Comparison of ENCODE assay signal across 26 mouse cellular contexts in the genomic region with DNA sequence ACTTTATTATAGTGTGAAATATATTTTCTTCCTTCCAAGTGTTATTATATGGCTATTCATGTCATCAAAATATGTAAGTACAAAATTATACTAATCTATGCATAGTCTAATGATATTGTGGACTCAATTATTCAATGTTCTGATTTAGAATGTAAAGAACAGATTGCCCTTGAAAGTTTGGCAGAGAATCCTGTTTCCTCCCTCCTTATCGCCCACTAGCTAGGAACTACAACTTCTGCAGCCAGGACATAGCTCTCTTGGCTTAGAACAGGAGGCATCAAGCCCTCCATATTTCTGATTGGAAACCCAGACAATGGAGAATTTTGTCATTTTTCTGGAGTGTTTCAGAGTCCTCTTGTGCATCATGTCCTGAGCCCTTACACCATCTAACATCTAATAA. TPM values are rescaled to one million over a fixed set of nuclear protein-coding genes. Genes with fewer than 3 reads are reported as not detected.
DNase-seq lines count a peak whose midpoint lies in the region; ATAC-seq and TF ChIP-seq lines count a peak whose summit lies in the region.
"Had no signal": no experiment of that assay in that cellular context is flagged by ENCODE, and none has a peak within 500 bp of the region (broad histone marks: within the 10 kb centered on the region; RNA-seq: fewer than 3 reads in every experiment).

No protein-coding gene starts in this region.

- peak; percentile 39 for DNase-seq in forebrain, embryonic 14.5 days (ENCODE audit: low spot score)
- no peak for DNase-seq in forebrain, embryonic 10.5 days (ENCODE audit: extremely low spot score, low spot score)
- no peak for DNase-seq in left cerebral cortex, adult 2 months (ENCODE audit: extremely low spot score in 1 of 2, low spot score in 2 of 2)
- DNase-seq in left cerebral cortex, postnatal 4 days: no peak
- DNase-seq in kidney, adult 9 months: no peak
- DNase-seq: adrenal gland, adult 8-10 months; adrenal gland, postnatal 14 days; adrenal gland, postnatal 36 days; B cell, adult 2 months; cerebellum, adult 11-12 months; cerebellum, adult 2 months; cerebellum, adult 9-10 months; embryo, embryonic 11 days had no signal

- H3K4me2 ChIP-seq in forebrain, embryonic 14.5 days (ENCODE audit: low read length): no peak overlapping the region
- H3K4me2 ChIP-seq in forebrain, embryonic 12.5 days: no peak overlapping the region
- 0 out of 2 replicates have a peak overlapping the region, but pooled peaks have one; percentile 6 for H3K4me2 ChIP-seq in forebrain, embryonic 16.5 days (ENCODE audit: low read length)
- H3K4me2 ChIP-seq: embryonic facial prominence, embryonic 13.5 days; embryonic facial prominence, embryonic 15.5 days had no signal

- intact Hi-C loops in left cerebral cortex, adult 2 months (cut with DNase I): no loop called here
- intact Hi-C loops in left cerebral cortex, postnatal 4 days (cut with DNase I): no loop called here

- H3K9me3 ChIP-seq in forebrain, embryonic 14.5 days (replicated peaks; ENCODE audit: control insufficient read depth, low read length): no peaks in the 10 kb centered on the region
- H3K9me3 ChIP-seq in forebrain, embryonic 12.5 days: no peaks in the 10 kb centered on the region
- H3K9me3 ChIP-seq in forebrain, embryonic 16.5 days (ENCODE audit: control insufficient read depth, low read length): no peaks in the 10 kb centered on the region
- no peaks in the 10 kb centered on the region for H3K9me3 ChIP-seq in forebrain, embryonic 10.5 days
- H3K9me3 ChIP-seq: embryonic facial prominence, embryonic 13.5 days; embryonic facial prominence, embryonic 15.5 days; G1E had no signal

- H3K4me1 ChIP-seq in forebrain, embryonic 14.5 days (ENCODE audit: control insufficient read depth, insufficient read depth, low read length): peaks cover 16% of the 10 kb centered on the region
- peaks cover 21% of the 10 kb centered on the region for H3K4me1 ChIP-seq in forebrain, embryonic 12.5 days
- H3K4me1 ChIP-seq in forebrain, embryonic 16.5 days (replicated peaks; ENCODE audit: control insufficient read depth, insufficient read depth, low read length): peaks cover 34% of the 10 kb centered on the region
- peaks cover 20% of the 10 kb centered on the region for H3K4me1 ChIP-seq in forebrain, embryonic 10.5 days
- H3K4me1 ChIP-seq: embryonic facial prominence, embryonic 13.5 days; embryonic facial prominence, embryonic 15.5 days had no signal

- no peak for ATAC-seq in forebrain, embryonic 14.5 days
- no peak for ATAC-seq in forebrain, embryonic 12.5 days (ENCODE audit: low FRiP score)
- no peak for ATAC-seq in forebrain, embryonic 16.5 days
- ATAC-seq: activated CD4-positive, CD25-positive, alpha-beta regulatory T cell, adult 4 months; CD4-positive, CD25-positive, alpha-beta regulatory T cell, adult 4 months; Patski had no signal

- peaks cover 27% of the 10 kb centered on the region for H3K36me3 ChIP-seq in forebrain, embryonic 14.5 days (ENCODE audit: control insufficient read depth, insufficient read depth, low read length)
- peaks cover 19% of the 10 kb centered on the region for H3K36me3 ChIP-seq in forebrain, embryonic 12.5 days (replicated peaks)
- peaks cover 11% of the 10 kb centered on the region for H3K36me3 ChIP-seq in forebrain, embryonic 16.5 days (ENCODE audit: control insufficient read depth, insufficient read depth)
- peaks cover 13% of the 10 kb centered on the region; the same call in 1 of the 2 replicates for H3K36me3 ChIP-seq in forebrain, embryonic 10.5 days (replicated peaks)
- H3K36me3 ChIP-seq: embryonic facial prominence, embryonic 15.5 days had no signal

- WGBS in forebrain, embryonic 14.5 days: 65% methylated on average over 1 of the region's 1 CpGs
- 87% methylated on average over 1 of the region's 1 CpGs for WGBS in forebrain, embryonic 12.5 days
- 36% methylated on average over 1 of the region's 1 CpGs for WGBS in forebrain, embryonic 16.5 days
- WGBS in forebrain, embryonic 10.5 days: 89% methylated on average over 1 of the region's 1 CpGs

- H3K4me3 ChIP-seq in forebrain, embryonic 14.5 days (ENCODE audit: low read depth, low read length): no peak overlapping the region
- H3K4me3 ChIP-seq in forebrain, embryonic 12.5 days (replicated peaks): no peak overlapping the region
- H3K4me3 ChIP-seq in forebrain, embryonic 16.5 days (replicated peaks; ENCODE audit: low read length): no peak overlapping the region
- no peak overlapping the region for H3K4me3 ChIP-seq in forebrain, embryonic 10.5 days
- H3K4me3 ChIP-seq in left cerebral cortex, adult 2 months: peak overlapping the region; percentile 71
- H3K4me3 ChIP-seq: embryonic facial prominence, embryonic 13.5 days; embryonic facial prominence, embryonic 15.5 days; erythroblast, embryonic 14.5 days had no signal

- no peak for TF ChIP-seq CTCF in left cerebral cortex, adult 2 months (IDR thresholded peaks at IDR 0.05)

- H3K27ac ChIP-seq in forebrain, embryonic 14.5 days (ENCODE audit: low read depth, low read length): no peak overlapping the region
- H3K27ac ChIP-seq in forebrain, embryonic 12.5 days: no peak overlapping the region
- peak overlapping the region; percentile 43 for H3K27ac ChIP-seq in forebrain, embryonic 16.5 days (ENCODE audit: low read length)
- no peak overlapping the region for H3K27ac ChIP-seq in forebrain, embryonic 10.5 days
- H3K27ac ChIP-seq in left cerebral cortex, adult 2 months: peak overlapping the region; percentile 97; the same call in 1 of the 2 replicates
- H3K27ac ChIP-seq: embryonic facial prominence, embryonic 13.5 days; embryonic facial prominence, embryonic 15.5 days had no signal

- H3K9ac ChIP-seq in forebrain, embryonic 14.5 days (ENCODE audit: low read length): no peak overlapping the region
- no peak overlapping the region for H3K9ac ChIP-seq in forebrain, embryonic 12.5 days
- no peak overlapping the region for H3K9ac ChIP-seq in forebrain, embryonic 16.5 days (replicated peaks; ENCODE audit: low read depth, low read length)
- H3K9ac ChIP-seq: embryonic facial prominence, embryonic 13.5 days; embryonic facial prominence, embryonic 15.5 days had no signal

- H3K27me3 ChIP-seq in forebrain, embryonic 14.5 days (replicated peaks; ENCODE audit: control insufficient read depth, insufficient read depth, low read length): no peaks in the 10 kb centered on the region
- H3K27me3 ChIP-seq in forebrain, embryonic 12.5 days: no peaks in the 10 kb centered on the region
- H3K27me3 ChIP-seq in forebrain, embryonic 16.5 days (replicated peaks; ENCODE audit: control insufficient read depth, insufficient read depth, low read length): no peaks in the 10 kb centered on the region
- no peaks in the 10 kb centered on the region for H3K27me3 ChIP-seq in forebrain, embryonic 10.5 days (ENCODE audit: poor library complexity, severe bottlenecking)
- H3K27me3 ChIP-seq: CH12.LX; embryonic facial prominence, embryonic 13.5 days; embryonic facial prominence, embryonic 15.5 days; Patski had no signal

RNA-seq across cellular contexts. Expression of gene Gm42669, which starts 6.7 kb away (rescaled TPM):
- 0.20 and 0.46 TPM in 2 replicates for polyA plus RNA-seq in forebrain, embryonic 14.5 days (2014; fragmentation: Nextera tagmentation; extraction: Ambion mirVana)
- polyA plus RNA-seq in forebrain, embryonic 12.5 days (2016; fragmentation: Nextera tagmentation; extraction: Ambion mirVana): 0.32 and 0.49 TPM in 2 replicates
- 0.32 and 0.68 TPM in 2 replicates for polyA plus RNA-seq in forebrain, embryonic 16.5 days (2015; fragmentation: Nextera tagmentation; extraction: Ambion mirVana)
- polyA plus RNA-seq in forebrain, embryonic 10.5 days (2016; fragmentation: Nextera tagmentation; extraction: Ambion mirVana): 0.31 and 0.41 TPM in 2 replicates
- total RNA-seq in left cerebral cortex, adult 2 months (2021): under 1 TPM; 0.18 to 0.42 TPM
- total RNA-seq in left cerebral cortex, postnatal 4 days (2021): under 1 TPM; 0.32 to 0.48 TPM
- total RNA-seq: adrenal gland, adult 18-20 months; adrenal gland, postnatal 14 days; adrenal gland, postnatal 36 days had no signal

RNA-seq across cellular contexts. Expression of gene 1700028K03Rik, which starts 33.8 kb away (rescaled TPM):
- polyA plus RNA-seq in forebrain, embryonic 14.5 days (2014; fragmentation: Nextera tagmentation; extraction: Ambion mirVana): 0.18 and 0.19 TPM in 2 replicates
- polyA plus RNA-seq in forebrain, embryonic 12.5 days (2016; fragmentation: Nextera tagmentation; extraction: Ambion mirVana): 0.06 and 0.19 TPM in 2 replicates
- 0.22 and 0.25 TPM in 2 replicates for polyA plus RNA-seq in forebrain, embryonic 16.5 days (2015; fragmentation: Nextera tagmentation; extraction: Ambion mirVana)
- polyA plus RNA-seq in forebrain, embryonic 10.5 days (2016; fragmentation: Nextera tagmentation; extraction: Ambion mirVana): 0.07 and 0.16 TPM in 2 replicates
- total RNA-seq in left cerebral cortex, adult 2 months (2021): 1 to 10 TPM in 1 of 2 experiments, under 1 TPM in 1; 0.68 to 1.3 TPM
- total RNA-seq in left cerebral cortex, postnatal 4 days (2021): under 1 TPM; 0.30 to 0.32 TPM
- total RNA-seq: adrenal gland, adult 18-20 months; adrenal gland, postnatal 14 days; CH12.LX; common myeloid progenitor, adult 5-6 weeks had no signal
- polyA plus RNA-seq: embryonic facial prominence, embryonic 11.5 days; erythroblast, embryonic 14.5 days; G1E had no signal

Comparison
In these comparisons a context has a peak if more than half of its experiments do, and no peak if none do; other contexts are left out.
1. H3K27ac ChIP-seq: peak in forebrain, embryonic 16.5 days (single experiment) and left cerebral cortex, adult 2 months (single experiment); none in forebrain, embryonic 14.5 days (single experiment), forebrain, embryonic 12.5 days (single experiment) and forebrain, embryonic 10.5 days (single experiment).